Mouse (Mus musculus): ENCODE measurements around the gene Map2k6. TPM values are rescaled to one million over a fixed set of nuclear protein-coding genes. Genes with fewer than 3 reads are reported as not detected.

Map2k6 gene
- polyA plus RNA-seq, 1 experiment from 2014 or later, result 31.5 TPM

- Histone ChIP-seq H3K4me3 (no peak overlapping the region), H3K27me3 (no peaks in the 10 kb centered on the region), H3K27ac (replicated peaks) (no peak overlapping the region), H3K4me2 (replicated peaks) (no peak overlapping the region), H3K36me3 (peaks cover 39% of the 10 kb centered on the region), H3K9me3 (0 out of 2 replicates have a peak, but pooled peaks cover 4% of the 10 kb centered on the region), H3K9ac (replicated peaks) (no peak overlapping the region), H3K4me1 (no peaks in the 10 kb centered on the region)
- ATAC-seq (ENCODE audit: low FRiP score, low read depth), result no peak
- 75% methylated on average over 8 of the region's 8 CpGs for WGBS
Measured at GRCm38 (mm10) chr11:110497743-110498142, 98.8 kb downstream of the Map2k6 start.

- H3K9me3 ChIP-seq, result no peaks in the 10 kb centered on the region
- no peak for ATAC-seq (ENCODE audit: low FRiP score, low read depth)
- no peak overlapping the region for H3K27ac ChIP-seq (replicated peaks)
- H3K36me3 ChIP-seq, result peaks cover 29% of the 10 kb centered on the region
- WGBS, result 70% methylated on average over 6 of the region's 6 CpGs
- H3K9ac ChIP-seq (replicated peaks), result no peak overlapping the region
- H3K4me3 ChIP-seq, result no peak overlapping the region
- H3K4me1 ChIP-seq, result no peaks in the 10 kb centered on the region
- H3K27me3 ChIP-seq, result no peaks in the 10 kb centered on the region
- no peak overlapping the region for H3K4me2 ChIP-seq (replicated peaks)
Measured at GRCm38 (mm10) chr11:110498651-110499213, 99.8 kb downstream of the Map2k6 start.

DNA sequence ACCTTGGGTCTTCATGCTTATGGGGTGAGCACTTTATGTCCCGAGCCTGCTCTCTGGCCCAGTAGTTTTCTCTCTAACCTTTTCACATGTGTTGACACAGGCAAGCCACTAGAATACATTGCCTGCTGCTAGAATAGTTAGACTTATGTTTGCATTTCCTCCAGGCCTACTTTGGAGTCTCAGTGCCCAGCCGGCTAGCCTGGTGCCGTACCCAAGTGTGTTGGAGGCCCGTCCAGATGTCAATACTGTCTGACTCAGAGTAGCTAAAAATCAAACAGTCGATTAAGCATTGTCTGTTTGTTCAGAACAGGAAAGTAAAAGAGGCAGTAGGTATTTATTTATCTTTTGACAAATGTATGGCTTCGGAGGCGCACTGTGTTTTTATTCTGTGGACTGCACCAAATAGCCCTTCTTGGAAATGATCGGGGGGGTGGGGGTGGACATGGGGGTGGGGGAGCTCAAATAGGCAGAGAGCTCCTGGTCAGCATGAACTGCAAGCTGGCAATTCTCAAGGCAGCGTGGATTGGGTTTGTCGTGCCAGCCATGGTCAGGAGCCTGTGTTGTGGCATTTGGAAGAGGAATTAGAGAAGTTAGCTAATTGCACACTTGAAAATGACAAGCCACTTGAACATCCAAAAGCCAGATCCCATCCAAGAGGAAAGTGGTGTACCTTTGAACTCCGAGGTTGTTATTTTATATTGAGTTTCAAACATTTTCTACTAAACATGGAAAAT lies 104.2 kb downstream of the Map2k6 start:
- no peak for ATAC-seq (ENCODE audit: low FRiP score, low read depth)
- Histone ChIP-seq H3K27me3 (no peaks in the 10 kb centered on the region), H3K36me3 (peaks cover 47% of the 10 kb centered on the region)

GRCm38 (mm10) chr11:110511466-110511865 lies 112.5 kb downstream of the Map2k6 start:
- no peak overlapping the region for H3K4me2 ChIP-seq (replicated peaks)
- no peak overlapping the region for H3K27ac ChIP-seq (replicated peaks)
- 96% methylated on average over 7 of the region's 7 CpGs for WGBS
- H3K4me1 ChIP-seq, result no peaks in the 10 kb centered on the region
- no peak overlapping the region for H3K4me3 ChIP-seq
- no peaks in the 10 kb centered on the region for H3K9me3 ChIP-seq
- peaks cover 51% of the 10 kb centered on the region for H3K36me3 ChIP-seq
- no peaks in the 10 kb centered on the region for H3K27me3 ChIP-seq
- ATAC-seq (ENCODE audit: low FRiP score, low read depth), result no peak
- no peak overlapping the region for H3K9ac ChIP-seq (replicated peaks)

More for the DNA sequence above, 104.2 kb downstream of the Map2k6 start:
- 89% methylated on average over 11 of the region's 11 CpGs for WGBS
- H3K4me3 ChIP-seq, result no peak overlapping the region
- no peak overlapping the region for H3K9ac ChIP-seq (replicated peaks)
- no peak overlapping the region for H3K27ac ChIP-seq (replicated peaks)
- H3K9me3 ChIP-seq, result no peaks in the 10 kb centered on the region
- H3K4me1 ChIP-seq, result no peaks in the 10 kb centered on the region
- no peak overlapping the region for H3K4me2 ChIP-seq (replicated peaks)

DNA sequence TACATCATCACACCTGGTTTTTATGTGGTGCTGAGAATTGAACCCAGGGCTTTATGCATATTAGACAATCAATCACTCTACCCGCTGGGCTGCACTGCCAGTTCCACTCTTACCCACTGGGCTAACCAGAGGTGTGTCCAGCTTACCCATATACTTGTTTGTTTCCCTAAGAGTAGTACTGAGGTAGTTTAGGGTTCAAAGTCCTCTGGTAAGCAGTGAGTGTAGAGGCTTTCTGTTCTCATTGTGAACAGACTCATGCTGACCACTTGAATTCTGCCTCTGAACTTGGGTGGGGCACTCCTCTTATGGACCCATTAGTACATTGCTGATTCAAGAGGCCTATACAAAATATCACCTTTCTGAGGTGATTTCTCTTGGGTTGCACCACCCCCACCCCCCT lies 119.7 kb downstream of the Map2k6 start:
- peaks cover 28% of the 10 kb centered on the region for H3K36me3 ChIP-seq

DNA sequence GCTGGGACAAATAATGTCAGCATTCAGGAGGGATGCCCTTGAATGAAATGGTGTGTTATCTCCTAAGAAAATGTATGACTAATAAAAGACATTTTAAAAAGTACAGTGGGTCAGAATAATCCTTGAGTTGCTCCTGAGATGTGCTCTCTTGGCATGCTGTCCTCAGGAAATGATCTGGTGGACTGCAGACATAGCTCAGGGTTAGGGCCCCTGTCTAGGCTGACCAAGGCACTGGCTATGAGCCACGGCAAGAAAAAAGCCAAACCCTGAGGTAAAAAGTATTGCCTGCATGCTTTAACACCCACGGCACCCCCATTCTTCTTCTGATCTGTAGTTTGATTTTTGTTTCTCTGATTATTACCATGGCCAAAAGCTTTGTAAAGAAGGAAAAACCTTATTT lies 124.0 kb downstream of the Map2k6 start:
- no peak overlapping the region for H3K9ac ChIP-seq (replicated peaks)
- H3K9me3 ChIP-seq, result no peaks in the 10 kb centered on the region
- H3K27ac ChIP-seq (replicated peaks), result no peak overlapping the region
- H3K4me3 ChIP-seq, result no peak overlapping the region
- no peaks in the 10 kb centered on the region for H3K4me1 ChIP-seq
- 90% methylated on average over 2 of the region's 2 CpGs for WGBS
- peaks cover 12% of the 10 kb centered on the region for H3K36me3 ChIP-seq
- no peak for ATAC-seq (ENCODE audit: low FRiP score, low read depth)
- no peaks in the 10 kb centered on the region for H3K27me3 ChIP-seq
- no peak overlapping the region for H3K4me2 ChIP-seq (replicated peaks)

More for the DNA sequence above, 119.7 kb downstream of the Map2k6 start:
- H3K27me3 ChIP-seq, result no peaks in the 10 kb centered on the region
- 91% methylated on average over 1 of the region's 1 CpGs for WGBS
- H3K4me1 ChIP-seq, result no peaks in the 10 kb centered on the region
- H3K4me2 ChIP-seq (replicated peaks), result no peak overlapping the region
- no peak for ATAC-seq (ENCODE audit: low FRiP score, low read depth)
- no peak overlapping the region for H3K9ac ChIP-seq (replicated peaks)
- H3K9me3 ChIP-seq, result no peaks in the 10 kb centered on the region
- H3K4me3 ChIP-seq, result no peak overlapping the region
- H3K27ac ChIP-seq (replicated peaks), result no peak overlapping the region

DNA sequence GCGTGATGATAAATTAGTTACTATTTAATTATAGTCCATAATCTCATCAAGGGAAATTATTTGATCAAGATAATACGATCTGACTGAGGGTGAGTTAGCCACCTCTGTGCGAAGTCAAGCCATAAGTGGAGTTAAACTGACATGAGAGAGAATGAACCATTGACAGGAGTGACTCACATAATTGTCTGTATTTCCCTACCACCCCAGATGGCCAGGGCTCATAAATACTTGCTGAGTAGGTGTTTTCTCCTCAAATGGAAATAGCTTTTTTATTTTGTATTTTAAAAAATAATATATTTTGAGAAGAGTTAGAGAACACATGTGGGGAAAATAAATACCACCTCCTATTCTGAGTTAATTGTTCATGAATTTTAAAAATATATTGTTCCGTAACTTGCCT lies 127.2 kb downstream of the Map2k6 start:
- H3K4me2 ChIP-seq (replicated peaks), result no peak overlapping the region
- H3K9ac ChIP-seq (replicated peaks), result no peak overlapping the region
- no peaks in the 10 kb centered on the region for H3K4me1 ChIP-seq
- H3K9me3 ChIP-seq, result no peaks in the 10 kb centered on the region
- no peaks in the 10 kb centered on the region for H3K27me3 ChIP-seq
- H3K27ac ChIP-seq (replicated peaks), result no peak overlapping the region
- WGBS, result 92% methylated on average over 4 of the region's 4 CpGs
- no peak overlapping the region for H3K4me3 ChIP-seq
- ATAC-seq (ENCODE audit: low FRiP score, low read depth), result no peak
- 0 out of 2 replicates have a peak, but pooled peaks cover under 1% of the 10 kb centered on the region for H3K36me3 ChIP-seq

DNA sequence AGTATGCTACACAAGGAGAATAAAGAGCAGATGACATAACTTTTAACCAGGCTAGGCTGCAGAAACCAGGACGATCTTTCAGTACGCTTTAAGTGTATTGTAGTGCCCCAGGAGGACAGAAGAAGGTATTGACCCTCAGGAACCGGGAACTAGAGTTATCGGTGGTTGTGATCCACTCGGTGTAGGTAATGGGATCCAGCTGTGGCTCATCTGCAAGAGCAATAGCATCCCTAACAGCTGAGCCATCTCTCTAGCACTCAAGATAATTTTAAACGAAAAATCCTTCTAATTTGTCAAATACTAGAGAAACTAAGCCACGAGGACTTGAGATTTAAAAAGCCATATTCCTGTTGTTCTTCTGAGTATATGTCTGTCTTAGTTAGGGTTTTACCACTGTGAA lies 132.2 kb downstream of the Map2k6 start:
- 82% methylated on average over 7 of the region's 7 CpGs for WGBS
- no peak overlapping the region for H3K4me3 ChIP-seq
- ATAC-seq (ENCODE audit: low FRiP score, low read depth), result no peak

GRCm38 (mm10) chr11:110534856-110535255 lies 135.9 kb downstream of the Map2k6 start:
- no peaks in the 10 kb centered on the region for H3K9me3 ChIP-seq
- H3K4me1 ChIP-seq, result 0 out of 2 replicates have a peak, but pooled peaks cover 3% of the 10 kb centered on the region
- ATAC-seq (ENCODE audit: low FRiP score, low read depth), result no peak
- H3K9ac ChIP-seq (replicated peaks), result no peak overlapping the region
- no peaks in the 10 kb centered on the region for H3K27me3 ChIP-seq
- H3K27ac ChIP-seq (replicated peaks), result no peak overlapping the region
- H3K4me3 ChIP-seq, result no peak overlapping the region
- WGBS, result 88% methylated on average over 4 of the region's 4 CpGs
- no peak overlapping the region for H3K4me2 ChIP-seq (replicated peaks)
- no peaks in the 10 kb centered on the region for H3K36me3 ChIP-seq

More for the DNA sequence above, 132.2 kb downstream of the Map2k6 start:
- H3K4me1 ChIP-seq, result no peaks in the 10 kb centered on the region
- no peak overlapping the region for H3K27ac ChIP-seq (replicated peaks)
- H3K27me3 ChIP-seq, result no peaks in the 10 kb centered on the region
- no peaks in the 10 kb centered on the region for H3K9me3 ChIP-seq
- no peak overlapping the region for H3K4me2 ChIP-seq (replicated peaks)
- H3K36me3 ChIP-seq, result no peaks in the 10 kb centered on the region
- no peak overlapping the region for H3K9ac ChIP-seq (replicated peaks)

DNA sequence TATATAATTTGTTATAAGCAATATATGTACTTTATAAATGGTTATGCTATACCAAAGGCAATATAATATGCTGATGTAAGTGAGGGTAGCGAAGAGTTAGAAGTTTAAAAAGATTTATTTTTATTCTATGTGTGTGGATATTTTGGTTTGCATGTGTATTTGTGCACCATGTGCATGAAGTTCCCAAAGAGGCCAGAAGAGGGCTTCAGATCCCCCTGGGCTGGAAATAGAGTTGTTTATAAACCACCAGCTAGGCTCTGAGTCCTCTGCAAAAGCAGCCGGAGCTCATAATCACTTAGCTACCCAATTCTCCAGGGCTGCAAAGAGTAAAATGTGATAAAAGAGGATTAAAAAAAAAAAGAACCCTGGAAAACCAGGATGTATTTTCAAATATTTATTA lies 137.6 kb downstream of the Map2k6 start:
- no peaks in the 10 kb centered on the region; the same call in 1 of the 2 replicates for H3K9me3 ChIP-seq
- no peaks in the 10 kb centered on the region for H3K36me3 ChIP-seq
- H3K27ac ChIP-seq (replicated peaks), result no peak overlapping the region
- no peak for ATAC-seq (ENCODE audit: low FRiP score, low read depth)
- no peak overlapping the region for H3K9ac ChIP-seq (replicated peaks)
- 0 out of 2 replicates have a peak, but pooled peaks cover 3% of the 10 kb centered on the region for H3K4me1 ChIP-seq
- H3K4me2 ChIP-seq (replicated peaks), result no peak overlapping the region
- 93% methylated on average over 2 of the region's 2 CpGs for WGBS
- H3K4me3 ChIP-seq, result no peak overlapping the region
- H3K27me3 ChIP-seq, result no peaks in the 10 kb centered on the region

DNA sequence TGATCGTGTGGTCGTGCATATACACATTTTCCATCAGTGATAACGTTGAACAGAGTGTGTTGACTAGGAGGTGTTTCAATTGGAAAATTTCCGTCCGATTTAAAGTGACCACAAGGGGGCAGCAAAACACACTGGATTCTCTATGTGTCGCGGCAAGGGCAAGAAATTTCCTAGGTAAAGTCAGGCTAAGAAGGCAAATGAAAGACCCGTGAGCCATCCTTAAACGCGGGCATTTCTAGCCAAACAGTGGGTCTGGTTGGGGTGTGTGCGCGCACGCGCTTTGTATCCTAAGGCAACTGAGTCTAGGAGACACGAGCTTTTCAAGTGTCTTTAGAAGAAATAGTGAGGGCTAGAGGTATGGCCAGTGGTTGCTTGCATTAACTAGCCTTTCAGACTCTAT lies 138.7 kb downstream of the Map2k6 start:
- no peak overlapping the region for H3K4me3 ChIP-seq
- 8% methylated on average over 15 of the region's 15 CpGs for WGBS
- peak; percentile 65 for ATAC-seq (ENCODE audit: low FRiP score, low read depth)

GRCm38 (mm10) chr11:110538206-110538605 lies 139.3 kb downstream of the Map2k6 start:
- Histone ChIP-seq H3K27me3 (no peaks in the 10 kb centered on the region), H3K27ac (replicated peaks) (no peak overlapping the region), H3K9me3 (no peaks in the 10 kb centered on the region; the same call in 1 of the 2 replicates), H3K4me1 (0 out of 2 replicates have a peak, but pooled peaks cover 3% of the 10 kb centered on the region), H3K36me3 (no peaks in the 10 kb centered on the region), H3K4me3 (no peak overlapping the region), H3K4me2 (replicated peaks) (no peak overlapping the region), H3K9ac (replicated peaks) (no peak overlapping the region)
- WGBS, result 85% methylated on average over 10 of the region's 10 CpGs
- ATAC-seq (ENCODE audit: low FRiP score, low read depth), result no peak

More for the DNA sequence above, 138.7 kb downstream of the Map2k6 start:
- Histone ChIP-seq H3K4me2 (replicated peaks) (peak overlapping the region; percentile 44), H3K27me3 (no peaks in the 10 kb centered on the region), H3K4me1 (0 out of 2 replicates have a peak, but pooled peaks cover 3% of the 10 kb centered on the region), H3K9ac (replicated peaks) (no peak overlapping the region), H3K36me3 (no peaks in the 10 kb centered on the region), H3K27ac (replicated peaks) (no peak overlapping the region), H3K9me3 (no peaks in the 10 kb centered on the region; the same call in 1 of the 2 replicates)

Measured in midbrain, embryonic 12.5 days (tissue).